Mouse (Mus musculus) myocyte (in vitro differentiated cells): Measurements from ENCODE around the gene Pygl.

Source experiments
- CEBPB ChIP-seq: IDR thresholded peaks from 2 replicates; pipeline ENCODE4 v1.6.1; 2011; ENCODE audit warnings: mild to moderate bottlenecking, moderate library complexity; ENCODE audit not compliant: poor library complexity, insufficient read depth, severe bottlenecking
- E2F4 ChIP-seq: IDR thresholded peaks from one replicate; pipeline ENCODE4 v1.6.1; 2011; ENCODE audit warnings: mild to moderate bottlenecking, control low read depth, moderate library complexity; ENCODE audit not compliant: insufficient read depth
- MAX ChIP-seq: IDR thresholded peaks from one replicate; pipeline ENCODE4 v1.6.1; 2011; ENCODE audit warnings: low read depth, mild to moderate bottlenecking, control low read depth
- MYOD1 ChIP-seq, 3 experiments: IDR thresholded peaks; one replicate each; pipeline ENCODE4 v1.6.1; 2011; ENCODE audit warnings: control low read depth in 2 of 3, low read depth in 2 of 3, mild to moderate bottlenecking in 2 of 3, moderate library complexity in 1 of 3; ENCODE audit not compliant: insufficient read length in 2 of 3, control insufficient read depth in 1 of 3
- MYOG ChIP-seq, 3 experiments: IDR thresholded peaks; one replicate each; pipeline ENCODE4 v1.6.1; 2011; ENCODE audit warnings: control low read depth in 2 of 3, low read depth in 2 of 3, mild to moderate bottlenecking in 2 of 3; ENCODE audit not compliant: insufficient read length in 2 of 3, control insufficient read depth in 1 of 3, insufficient read depth in 1 of 3
- POLR2A ChIP-seq: IDR thresholded peaks from one replicate; pipeline ENCODE4 v1.6.1; 2011; ENCODE audit warnings: low read depth, mild to moderate bottlenecking, control low read depth, moderate library complexity; ENCODE audit not compliant: insufficient read length
- POLR2AphosphoS2 ChIP-seq: IDR thresholded peaks from one replicate; pipeline ENCODE4 v1.6.1; 2011; ENCODE audit warnings: low read depth, control low read depth; ENCODE audit not compliant: insufficient read length
- SRF ChIP-seq: IDR thresholded peaks from one replicate; pipeline ENCODE4 v1.6.1; 2011; ENCODE audit warnings: low read depth; ENCODE audit not compliant: control insufficient read depth, insufficient read length
- TCF12 ChIP-seq: IDR thresholded peaks from one replicate; pipeline ENCODE4 v1.6.1; 2011; ENCODE audit warnings: mild to moderate bottlenecking, control low read depth; ENCODE audit not compliant: poor library complexity, insufficient read depth, severe bottlenecking
- TCF3 ChIP-seq: IDR thresholded peaks from one replicate; pipeline ENCODE4 v1.6.1; 2011; ENCODE audit warnings: low read depth, control low read depth; ENCODE audit not compliant: insufficient read length
- USF1 ChIP-seq: IDR thresholded peaks from one replicate; pipeline ENCODE4 v1.6.1; 2011; ENCODE audit warnings: low read depth, mild to moderate bottlenecking, control low read depth, moderate library complexity

GRCm38 (mm10) chr12:70233637-70234315, 2.5 kb upstream of the Pygl start:
- TF ChIP-seq POLR2A (no peak), MAX (no peak), MYOD1 (IDR thresholded peaks at IDR 0.05; ENCODE audit: control insufficient read depth in 1 of 3, insufficient read length in 2 of 3, low read depth in 2 of 3) (no peak), POLR2AphosphoS2 (no peak), MYOG (IDR thresholded peaks at IDR 0.05; ENCODE audit: control insufficient read depth in 1 of 3, insufficient read depth in 1 of 3, insufficient read length in 2 of 3, low read depth in 2 of 3) (no peak), E2F4 (no peak), CEBPB (no peak), SRF (no peak), TCF12 (no peak), USF1 (no peak), TCF3 (no peak)
